Mouse (Mus musculus) spleen, adult 2 months (tissue): ENCODE results near the gene Tinagl1.

ENCODE experiments used
- CTCF ChIP-seq: fragments of 200-500 bp; IDR thresholded peaks from 2 replicates; pipeline ENCODE4 v1.5.1; 2011; ENCODE audit warnings: mild to moderate bottlenecking, inconsistent platforms; ENCODE audit not compliant: insufficient read depth, insufficient read length, insufficient replicate concordance; ENCODE audit errors: extremely low read depth
- POLR2A ChIP-seq: fragments of 200-500 bp; IDR thresholded peaks from 2 replicates; pipeline ENCODE4 v1.6.1; 2011; ENCODE audit warnings: low read depth, low read length, inconsistent platforms

DNA sequence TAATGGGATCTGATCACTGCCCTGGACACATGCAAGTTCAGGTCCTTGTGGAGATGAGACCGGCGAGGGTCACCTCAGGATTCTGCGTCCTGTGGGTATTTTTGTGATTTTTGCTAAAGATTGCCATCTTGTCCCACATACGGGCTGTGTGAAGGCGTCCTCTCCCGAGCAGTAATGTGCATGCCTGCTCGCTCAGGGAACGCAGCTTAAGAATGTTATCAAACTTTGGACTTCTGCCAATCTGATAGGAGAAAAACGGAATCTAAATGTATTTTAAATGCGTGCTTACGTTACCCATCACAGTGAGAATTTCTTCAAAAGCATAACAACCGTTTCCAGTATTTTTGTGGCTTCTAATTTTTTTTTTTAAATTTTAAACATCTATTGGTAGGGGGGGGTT, 12.0 kb upstream of the Tinagl1 start:
- TF ChIP-seq POLR2A (no peak), CTCF (no peak)
